Mouse (Mus musculus): ENCODE measurements around the gene Nelfe.
"Not testable (repeated sequence)": the region's sequence is repeated elsewhere in the genome, so short reads cannot be mapped to it uniquely, and the experiment has no call there.

DNA sequence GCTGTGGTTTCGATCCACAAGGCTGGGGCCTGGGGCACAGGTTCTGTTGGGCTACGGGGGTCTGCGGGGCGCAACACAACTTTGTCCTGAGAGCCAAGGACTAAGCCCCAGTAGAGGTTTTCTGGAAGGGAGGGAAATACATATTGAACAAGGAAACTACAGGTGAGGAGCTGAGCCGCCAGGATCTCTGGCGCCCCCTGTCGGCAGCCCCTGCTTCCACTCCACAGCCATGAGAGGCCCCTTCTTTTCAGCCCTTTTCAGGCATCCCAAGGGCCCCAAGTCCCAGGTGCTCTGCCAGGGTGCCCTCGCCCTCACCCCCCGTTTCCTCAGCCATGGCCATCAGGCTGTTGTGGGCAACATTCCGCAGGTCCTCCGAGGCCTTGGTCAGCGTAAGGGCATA, 36.4 kb upstream of the Nelfe start:
- TF ChIP-seq CHD2 (IDR thresholded peaks at IDR 0.05; ENCODE audit: low read depth, low read length); ZC3H11A (IDR thresholded peaks at IDR 0.05; ENCODE audit: borderline replicate concordance, low read depth, low read length); HCFC1 (IDR thresholded peaks at IDR 0.05; ENCODE audit: borderline replicate concordance, insufficient read depth, low read length); ZNF384 (IDR thresholded peaks at IDR 0.05; ENCODE audit: low read depth, low read length); MAFK (IDR thresholded peaks at IDR 0.05; ENCODE audit: insufficient read depth, low read depth, low read length): not testable (repeated sequence)
